Mouse (Mus musculus) right cerebral cortex, postnatal 4 days (tissue): ENCODE results near the gene Kif6.
A peak's percentile ranks its signal among the peaks of the same experiment; 100 is the strongest.

Experiments used
- DNase-seq: peaks from one replicate; pipeline ENCODE4 v3.0.0-alpha.2; 2022

Gene Kif6

GRCm38 (mm10) chr17:49666728-49667127 is 51.8 kb downstream of the Kif6 start:
- DNase-seq, result no peak

DNA sequence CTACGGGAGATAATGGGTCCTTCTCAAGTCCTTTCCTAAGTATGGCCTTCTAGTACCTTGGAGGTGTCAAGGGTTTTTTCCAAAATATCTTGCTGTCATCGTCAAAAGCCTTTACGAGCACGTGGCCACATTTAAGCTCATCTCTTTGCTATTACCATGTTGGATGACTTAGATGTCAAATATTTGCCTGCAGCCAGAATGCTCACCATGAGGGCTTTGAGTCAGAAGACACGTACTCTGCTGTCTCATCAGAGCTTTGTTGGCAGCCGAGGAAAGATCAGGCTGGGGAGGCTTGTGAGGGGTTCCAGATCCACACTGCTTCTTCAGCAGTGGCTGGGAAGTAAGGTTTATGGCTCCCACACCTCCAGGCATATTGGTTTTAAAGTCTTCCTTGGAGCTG is 53.4 kb downstream of the Kif6 start:
- no peak for DNase-seq

DNA sequence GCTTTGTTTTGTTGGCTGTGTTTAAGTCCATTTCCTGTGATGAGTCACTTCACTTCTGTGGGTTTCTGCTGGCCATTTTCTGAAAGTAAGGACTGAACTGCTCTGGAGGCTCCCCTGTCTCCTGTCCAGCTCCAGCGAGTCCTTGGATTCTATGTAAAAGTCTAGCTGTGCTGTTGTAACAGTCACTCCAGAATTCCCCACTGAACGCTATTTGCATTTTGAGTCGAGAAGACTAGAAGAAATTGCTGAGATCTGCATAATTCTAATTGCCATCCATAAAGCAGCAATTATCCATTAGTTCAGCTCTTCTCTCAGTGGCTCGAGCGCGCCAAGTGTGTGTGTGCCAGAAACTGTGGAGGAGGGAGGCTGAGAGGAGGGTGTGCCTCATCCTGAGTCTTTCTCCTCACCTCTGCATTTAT is 57.0 kb downstream of the Kif6 start:
- DNase-seq, result peak; percentile 18

DNA sequence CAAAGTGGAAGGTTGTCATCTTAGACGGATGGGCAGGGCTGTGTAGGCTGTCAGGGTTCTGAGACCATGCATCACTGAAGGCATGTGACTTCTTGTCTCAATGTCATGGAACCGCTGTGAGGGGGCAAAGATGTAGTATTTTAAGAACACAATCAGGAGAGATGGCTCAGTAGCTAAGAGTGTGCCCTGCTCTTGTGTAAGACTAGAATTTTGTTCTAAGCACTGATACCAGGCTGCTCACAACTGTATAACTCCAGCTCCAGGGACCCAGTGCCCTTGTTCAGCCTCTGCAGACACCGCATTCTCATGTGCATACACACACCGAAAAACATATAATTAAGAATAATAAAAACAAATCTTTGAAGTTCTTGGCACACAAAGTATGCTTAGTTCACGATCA is 57.5 kb downstream of the Kif6 start:
- DNase-seq, result no peak

DNA sequence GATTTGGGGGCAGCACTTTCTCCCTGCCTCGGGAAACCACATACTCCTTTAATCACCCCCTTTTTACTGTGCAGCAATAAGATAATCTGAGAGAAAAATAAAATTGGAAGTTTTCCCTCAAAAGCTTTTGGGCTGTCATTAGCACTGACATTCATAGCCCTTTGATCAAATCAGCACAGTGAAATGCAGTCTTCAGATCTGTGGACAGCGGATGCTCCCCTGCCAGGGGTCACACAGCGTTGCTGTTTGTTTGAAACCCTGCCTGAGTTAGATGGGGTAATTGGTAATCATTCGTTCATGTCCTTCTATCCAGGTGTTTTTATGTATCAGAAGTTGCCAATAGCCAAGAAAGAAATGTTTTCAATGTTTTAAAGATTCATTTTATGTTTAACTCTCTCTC is 60.7 kb downstream of the Kif6 start:
- DNase-seq, result no peak

DNA sequence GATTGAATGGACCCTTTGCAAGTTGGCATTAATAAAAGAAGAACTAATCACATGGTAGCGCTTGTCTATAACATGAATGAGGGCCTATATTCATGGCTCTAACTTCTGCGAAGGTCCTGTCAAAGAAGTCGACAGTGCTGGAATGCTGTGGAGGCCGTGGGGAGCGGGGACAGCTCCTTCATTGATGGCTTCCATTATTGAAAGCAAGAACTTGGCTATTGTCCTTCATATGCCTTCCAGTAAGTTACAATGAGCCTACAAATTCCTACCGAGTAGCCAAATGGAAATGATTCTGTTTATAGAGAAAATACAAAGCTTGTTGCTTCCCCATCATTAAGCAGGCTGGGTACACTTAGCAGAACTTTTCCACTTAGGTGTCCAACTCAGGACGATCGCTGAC is 66.5 kb downstream of the Kif6 start:
- no peak for DNase-seq

DNA sequence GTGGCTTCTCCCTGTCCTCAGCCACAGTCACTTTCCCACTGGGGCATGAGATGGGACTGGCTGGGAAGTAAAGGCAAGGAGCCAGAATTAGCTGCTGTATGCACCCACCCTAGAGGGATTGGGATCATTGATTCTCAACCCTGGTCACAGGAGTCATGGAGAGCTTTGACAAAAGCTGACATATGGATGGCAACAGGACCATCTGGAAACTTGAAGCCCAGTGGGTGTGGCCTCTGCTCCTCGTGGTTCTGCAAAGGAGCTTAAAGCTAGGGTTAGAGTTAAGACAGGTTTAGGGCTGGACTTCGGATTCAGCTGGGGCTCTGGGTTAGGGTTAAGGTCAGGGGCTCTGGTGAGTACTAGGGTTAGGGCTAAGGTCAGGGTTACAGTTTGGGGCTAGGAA is 69.2 kb downstream of the Kif6 start:
- no peak for DNase-seq

GRCm38 (mm10) chr17:49690607-49691454 is 75.9 kb downstream of the Kif6 start:
- DNase-seq, result no peak

- DNase-seq, result no peak
These were observed 76.5 kb downstream of the Kif6 start for GRCm38 (mm10) chr17:49691455-49691805.

DNA sequence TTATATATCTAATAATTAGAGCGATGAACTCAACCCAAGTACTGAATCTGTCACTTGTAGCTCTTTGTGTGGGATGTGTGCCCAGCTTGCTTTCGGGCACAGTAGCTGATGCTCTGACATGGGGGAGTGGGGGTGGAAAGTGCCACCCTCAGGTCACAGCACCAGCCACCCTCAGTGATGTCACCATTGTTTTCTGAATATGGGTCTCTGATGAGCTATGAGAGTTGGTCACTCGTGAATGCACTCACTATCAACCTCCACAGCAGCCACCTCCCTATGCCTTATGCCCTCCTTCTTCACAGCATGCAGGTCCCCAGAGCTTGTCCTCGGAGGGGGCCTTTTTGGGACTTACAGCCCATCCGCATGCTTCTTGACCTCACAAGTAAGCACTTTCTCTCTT is 78.3 kb downstream of the Kif6 start:
- DNase-seq, result no peak

- no peak for DNase-seq
These were observed 82.3 kb downstream of the Kif6 start for GRCm38 (mm10) chr17:49697220-49697619.

DNA sequence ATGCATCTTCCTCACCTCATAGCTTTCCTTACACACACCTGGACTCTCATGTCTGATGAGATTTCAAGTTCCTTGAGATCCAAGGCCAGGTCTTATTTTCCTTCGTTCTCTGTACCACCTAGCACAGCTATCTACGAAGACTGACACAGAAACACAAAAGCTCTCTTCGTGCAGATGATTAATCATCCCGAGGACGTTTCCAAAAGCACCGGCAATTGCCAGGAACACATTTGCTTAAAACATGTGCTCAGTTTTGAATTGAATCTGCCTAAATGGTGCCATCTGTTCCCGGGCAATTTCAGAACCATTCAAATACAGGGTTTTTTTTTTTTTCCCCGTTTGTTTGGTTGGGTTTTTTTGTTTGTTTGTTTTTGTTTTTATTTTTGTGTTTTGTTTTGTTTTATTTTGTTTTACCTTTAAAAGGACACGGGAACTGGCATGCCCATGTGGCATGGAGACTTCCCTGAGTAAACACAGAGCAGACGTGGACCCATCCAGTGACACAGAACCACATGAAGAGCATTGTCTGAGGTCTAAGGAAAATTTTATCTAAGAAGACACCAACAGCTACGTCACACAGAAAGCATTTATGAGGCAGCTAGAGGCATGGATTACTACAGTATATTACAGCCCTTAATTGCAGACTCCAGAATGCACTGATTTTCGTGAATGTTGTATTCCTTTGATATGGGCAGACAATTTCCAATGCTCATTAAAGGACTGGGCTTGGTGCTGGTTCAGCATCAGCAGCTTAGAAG is 88.7 kb downstream of the Kif6 start:
- no peak for DNase-seq

- DNase-seq, result no peak
These were observed 94.3 kb downstream of the Kif6 start for GRCm38 (mm10) chr17:49709192-49709591.

- no peak for DNase-seq
These were observed 95.2 kb downstream of the Kif6 start for GRCm38 (mm10) chr17:49710101-49710630.

- no peak for DNase-seq
These were observed 111.3 kb downstream of the Kif6 start for GRCm38 (mm10) chr17:49726206-49726605.

DNA sequence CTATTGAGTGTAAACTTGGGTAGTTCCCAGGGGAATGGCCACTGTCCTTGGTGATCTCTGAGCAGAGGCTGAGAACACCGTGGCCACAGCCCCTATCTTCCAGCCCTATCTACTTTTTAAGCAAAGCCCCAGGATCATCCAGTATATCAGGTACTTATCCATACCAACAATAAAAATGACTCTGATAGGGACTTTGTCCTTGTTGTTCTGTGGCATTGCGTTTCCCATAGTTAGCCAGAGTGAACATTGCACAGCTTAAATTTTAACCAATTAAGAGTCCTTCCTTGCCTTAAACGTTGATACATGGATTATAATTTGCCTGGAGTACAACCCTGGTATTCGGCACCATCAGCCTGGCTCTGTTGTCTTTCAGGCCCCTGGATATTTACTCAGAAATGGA is 112.0 kb downstream of the Kif6 start:
- no peak for DNase-seq

GRCm38 (mm10) chr17:49727428-49728045 is 112.6 kb downstream of the Kif6 start:
- DNase-seq, result no peak

- no peak for DNase-seq
These were observed 114.9 kb downstream of the Kif6 start for GRCm38 (mm10) chr17:49729856-49730255.

- no peak for DNase-seq
These were observed 117.8 kb downstream of the Kif6 start for GRCm38 (mm10) chr17:49732706-49733105.

- no peak for DNase-seq
These were observed 119.1 kb downstream of the Kif6 start for GRCm38 (mm10) chr17:49734079-49734478.

DNA sequence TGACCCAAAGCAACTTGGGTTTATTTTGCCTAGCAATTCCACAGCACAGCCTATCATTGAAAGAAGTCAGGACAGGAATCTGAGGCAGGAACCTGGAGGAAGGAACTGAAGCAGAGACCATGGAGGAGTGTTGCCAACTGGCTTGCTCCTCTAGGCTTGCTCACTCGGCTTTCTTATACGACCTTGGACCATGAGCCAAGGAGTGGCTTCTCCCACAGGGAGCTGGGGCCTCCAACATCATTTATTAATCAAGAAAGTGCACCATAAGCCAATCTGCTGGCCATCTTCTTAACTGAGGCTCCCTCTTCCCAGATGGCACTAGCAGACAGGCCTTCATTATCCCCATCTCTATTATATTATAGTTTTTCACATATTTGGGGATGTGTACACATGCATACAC is 119.8 kb downstream of the Kif6 start:
- no peak for DNase-seq

DNA sequence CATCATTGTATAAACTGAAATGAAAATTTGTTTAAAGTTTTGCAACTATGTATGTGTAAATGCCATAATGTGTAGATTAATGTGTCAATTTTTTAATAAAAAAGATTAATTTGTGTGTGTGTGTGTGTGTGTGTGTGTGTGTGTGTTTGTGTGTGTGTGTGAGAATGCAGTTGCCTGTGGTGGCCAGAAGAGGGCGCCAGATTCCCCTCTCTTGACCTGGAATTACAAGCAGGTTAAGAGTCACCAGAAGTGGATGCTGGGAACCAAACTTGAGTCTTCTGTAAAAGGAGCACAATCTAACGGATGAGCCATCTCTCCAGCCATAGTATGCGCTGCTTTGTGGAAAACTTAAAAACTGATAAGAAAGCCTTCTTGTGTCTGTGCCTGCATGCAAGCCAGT is 121.4 kb downstream of the Kif6 start:
- no peak for DNase-seq

DNA sequence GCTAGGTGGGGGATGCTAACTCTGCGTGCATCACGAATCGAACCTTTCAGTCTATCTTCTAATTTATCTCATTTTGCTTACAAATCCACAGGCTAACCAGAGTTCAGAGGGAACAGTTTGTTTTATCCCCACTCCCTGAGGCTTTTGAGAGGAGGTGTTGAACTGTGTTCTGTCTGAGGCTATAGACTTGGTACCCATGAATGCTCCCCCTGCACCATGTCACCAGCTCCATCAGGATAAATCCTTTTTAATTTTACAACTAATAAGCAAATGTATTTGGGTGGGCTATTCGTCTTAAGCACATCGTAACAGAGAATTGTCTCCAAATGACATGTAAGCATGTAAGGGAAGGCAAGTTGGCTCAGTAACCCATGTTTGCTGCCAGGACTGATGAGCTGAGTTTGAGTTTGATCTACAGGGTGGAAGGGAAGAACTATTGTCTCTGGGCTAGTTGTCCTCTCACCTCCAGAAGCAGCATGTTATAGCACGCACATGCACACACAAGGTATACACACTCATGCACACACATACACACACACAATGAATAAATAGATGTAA is 122.4 kb downstream of the Kif6 start:
- DNase-seq, result no peak
